Mouse (Mus musculus) limb, embryonic 11.5 days (tissue): ENCODE results near the gene Med28. TPM values are rescaled to one million over a fixed set of nuclear protein-coding genes. Genes with fewer than 3 reads are reported as not detected.

Source experiments
- ATAC-seq: fragments of 200-750 bp; cut with Nextera tagmentation; 2 replicates; pipeline ENCODE4 v1.8.0; 2017; ENCODE audit warnings: low read depth; ENCODE audit not compliant: insufficient number of reproducible peaks, low FRiP score, low TSS enrichment
- DNase-seq: peaks from one replicate; pipeline ENCODE4 v3.0.0-alpha.2; 2015; ENCODE audit warnings: low spot score
- H3K27ac ChIP-seq: fragments of 300-500 bp; sonication (generic); replicated peaks from 2 replicates; pipeline ENCODE4 v1.5.1; 2014; ENCODE audit warnings: low read depth, mild to moderate bottlenecking, low read length
- H3K27me3 ChIP-seq: fragments of 300-500 bp; sonication (generic); 2 replicates; pipeline ENCODE4 v1.6.1; 2014; ENCODE audit warnings: mild to moderate bottlenecking, low read length, mixed read lengths; ENCODE audit not compliant: control insufficient read depth, insufficient read depth
- H3K36me3 ChIP-seq: fragments of 300-500 bp; sonication (generic); 2 replicates; pipeline ENCODE4 v1.6.1; 2014; ENCODE audit warnings: mild to moderate bottlenecking, low read length, moderate library complexity, mixed read lengths; ENCODE audit not compliant: control insufficient read depth, insufficient read depth
- H3K4me1 ChIP-seq: fragments of 300-500 bp; sonication (generic); 2 replicates; pipeline ENCODE4 v1.6.1; 2014; ENCODE audit warnings: low read length, mixed read lengths; ENCODE audit not compliant: control insufficient read depth, insufficient read depth
- H3K4me2 ChIP-seq: fragments of 300-500 bp; sonication (generic); 2 replicates; pipeline ENCODE4 v1.6.1; 2014; ENCODE audit warnings: low read depth, mild to moderate bottlenecking, moderate library complexity; ENCODE audit not compliant: severe bottlenecking
- H3K4me3 ChIP-seq: fragments of 300-500 bp; sonication (generic); 2 replicates; pipeline ENCODE4 v1.5.1; 2014; ENCODE audit warnings: low read depth, low read length
- H3K9ac ChIP-seq: fragments of 300-500 bp; sonication (generic); 2 replicates; pipeline ENCODE4 v1.6.1; 2014; ENCODE audit warnings: mild to moderate bottlenecking, low read length
- H3K9me3 ChIP-seq: fragments of 300-500 bp; sonication (generic); 2 replicates; pipeline ENCODE4 v1.6.1; 2016; ENCODE audit warnings: low read length; ENCODE audit not compliant: control insufficient read depth
- whole genome bisulfite sequencing: fragments of 180-500 bp; shearing (Covaris S2); extraction: QIAGEN DNeasy Blood & Tissue Kit; methylation state at CpG from one replicate; pipeline ENCODE4 v1.1.7; 2014; 5-methylcytosine and 5-hydroxymethylcytosine counted together
- polyA plus RNA-seq: library from polyadenylated mRNA; unstranded; fragments of >200 nt; fragmentation: Nextera tagmentation; extraction: Ambion mirVana; gene quantifications from 2 replicates; pipeline ENCODE4 v1.2.1, GENCODE M21; 2014

Med28 gene
- 299 and 312 TPM in 2 replicates for polyA plus RNA-seq

DNA sequence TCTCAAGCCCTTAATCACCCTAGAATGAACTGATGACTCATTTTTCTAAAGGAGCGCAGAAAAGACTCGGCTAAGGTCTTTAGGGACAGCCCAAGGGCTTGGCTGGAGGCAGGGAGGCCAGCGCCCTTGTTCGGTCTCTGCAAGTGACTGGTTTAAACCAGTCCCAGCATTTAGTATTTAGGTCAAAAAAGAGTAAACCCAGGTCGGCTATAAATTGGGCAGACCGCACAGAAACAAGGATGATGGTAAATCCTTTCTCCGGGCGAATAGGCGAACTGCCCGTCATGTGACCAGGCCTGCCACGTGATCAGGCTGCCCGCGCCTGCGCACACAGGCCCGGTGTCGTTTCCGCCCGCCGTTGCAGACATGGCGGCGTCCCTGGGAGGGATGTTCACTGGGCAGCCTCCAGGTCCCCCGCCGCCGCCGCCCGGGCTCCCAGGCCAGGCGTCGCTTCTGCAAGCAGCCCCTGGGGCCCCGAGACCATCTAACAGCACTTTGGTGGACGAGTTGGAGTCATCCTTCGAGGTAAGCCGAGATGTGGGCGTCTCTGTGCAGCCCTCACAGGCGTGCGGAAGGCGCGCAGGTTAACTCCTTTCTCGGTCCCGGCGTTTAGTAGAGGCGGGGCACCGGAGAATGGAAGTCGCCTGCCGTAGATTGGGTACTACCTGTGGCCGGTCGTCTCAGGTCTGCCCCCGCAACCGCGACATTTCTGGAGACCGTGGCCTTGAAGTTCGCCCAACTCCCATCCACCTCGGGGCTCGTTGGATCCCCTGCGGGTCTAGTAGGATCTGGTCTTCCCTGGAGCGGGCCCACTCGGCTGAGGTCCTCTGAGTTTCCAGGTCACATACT, at the start of gene Med28:
Med28 (plus strand) TSS at position 270 of the 849 bp plus-strand sequence.
- 2% methylated on average over 56 of the region's 56 CpGs for WGBS
- Histone ChIP-seq H3K9me3 (no peaks in the 10 kb centered on the region), H3K9ac (peak within 1 kb of the TSS; percentile 90), H3K4me2 (peak within 1 kb of the TSS; percentile 63), H3K27ac (peak within 1 kb of the TSS; percentile 56; the same call in 1 of the 2 replicates), H3K36me3 (no peaks in the 10 kb centered on the region), H3K4me1 (peaks cover 5% of the 10 kb centered on the region; the same call in 1 of the 2 replicates), H3K27me3 (no peaks in the 10 kb centered on the region), H3K4me3 (peak within 1 kb of the TSS; percentile 97)
- ATAC-seq: peak; percentile 95
- peak; percentile 97 for DNase-seq

DNA sequence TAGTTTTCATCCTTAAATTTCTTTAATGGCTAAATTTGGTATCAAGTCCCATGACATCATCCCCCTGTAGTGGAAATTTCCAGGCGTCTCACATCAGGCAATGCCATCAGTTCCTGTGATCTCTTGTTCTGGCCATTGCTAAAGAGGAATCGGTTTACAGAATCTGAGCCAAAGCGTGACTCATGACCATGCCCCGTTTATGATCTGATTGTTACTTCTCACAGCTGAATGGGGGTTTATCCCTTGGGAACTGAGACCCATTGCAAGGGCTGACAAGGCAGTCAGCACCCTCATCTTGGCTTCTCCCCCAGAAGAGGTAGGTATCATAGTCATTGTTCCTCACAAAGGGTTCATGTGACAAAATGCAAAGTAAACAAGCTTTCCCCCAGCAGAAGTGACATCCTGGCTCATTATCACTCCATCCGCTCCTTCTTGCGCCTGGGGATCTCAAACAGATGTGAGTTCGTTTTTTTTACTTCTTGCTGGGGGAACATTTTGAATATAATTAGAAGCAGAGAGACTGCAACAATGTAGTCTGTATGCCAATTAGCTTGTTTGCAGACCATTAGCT, 47.1 kb upstream of the Med28 start:
- no peak for DNase-seq
- H3K9me3 ChIP-seq: no peaks in the 10 kb centered on the region
- no peaks in the 10 kb centered on the region for H3K27me3 ChIP-seq
- H3K36me3 ChIP-seq: no peaks in the 10 kb centered on the region
- H3K27ac ChIP-seq: no peak overlapping the region
- no peaks in the 10 kb centered on the region for H3K4me1 ChIP-seq
- no peak overlapping the region for H3K9ac ChIP-seq
- no peak overlapping the region for H3K4me3 ChIP-seq
- no peak for ATAC-seq
- no peak overlapping the region for H3K4me2 ChIP-seq
- WGBS: 40% methylated on average over 7 of the region's 7 CpGs

DNA sequence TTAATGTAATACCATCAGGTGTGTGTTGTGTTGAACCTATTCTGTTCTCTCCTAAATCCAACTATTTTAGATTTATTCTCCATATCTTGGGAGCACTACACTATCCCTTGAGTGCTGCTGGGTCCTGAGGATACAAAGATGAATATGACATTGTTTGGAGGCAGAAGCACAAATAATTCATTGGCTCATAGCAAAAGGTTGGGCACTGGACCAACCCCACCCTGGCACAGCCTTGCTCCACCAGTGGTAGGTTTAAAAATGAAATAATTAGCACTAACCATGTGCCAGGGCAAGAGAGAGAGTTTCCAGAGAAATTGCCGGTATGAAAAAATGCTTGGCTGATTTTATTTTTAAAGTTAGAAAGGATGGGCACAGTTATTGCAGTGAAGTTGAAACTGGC, 46.5 kb upstream of the Med28 start:
- 94% methylated on average over 1 of the region's 1 CpGs for WGBS
- no peak overlapping the region for H3K9ac ChIP-seq
- DNase-seq: no peak

GRCm38 (mm10) chr5:45474215-45474614, 45.8 kb upstream of the Med28 start:
- DNase-seq (peak; percentile 48), ATAC-seq (no peak)
- WGBS: 32% methylated on average over 6 of the region's 6 CpGs
- Histone ChIP-seq H3K27me3 (no peaks in the 10 kb centered on the region), H3K9me3 (no peaks in the 10 kb centered on the region), H3K36me3 (no peaks in the 10 kb centered on the region), H3K9ac (no peak overlapping the region), H3K4me1 (no peaks in the 10 kb centered on the region), H3K4me3 (no peak overlapping the region), H3K4me2 (no peak overlapping the region), H3K27ac (no peak overlapping the region)

More for the DNA sequence above, 46.5 kb upstream of the Med28 start:
- H3K27me3 ChIP-seq: no peaks in the 10 kb centered on the region
- ATAC-seq: no peak
- H3K4me2 ChIP-seq: no peak overlapping the region
- H3K4me3 ChIP-seq: no peak overlapping the region
- no peaks in the 10 kb centered on the region for H3K36me3 ChIP-seq
- no peaks in the 10 kb centered on the region for H3K4me1 ChIP-seq
- H3K9me3 ChIP-seq: no peaks in the 10 kb centered on the region
- H3K27ac ChIP-seq: no peak overlapping the region

GRCm38 (mm10) chr5:45474758-45475157, 45.3 kb upstream of the Med28 start:
- Histone ChIP-seq H3K4me2 (no peak overlapping the region), H3K36me3 (no peaks in the 10 kb centered on the region), H3K27me3 (no peaks in the 10 kb centered on the region), H3K4me3 (no peak overlapping the region), H3K9ac (no peak overlapping the region), H3K4me1 (no peaks in the 10 kb centered on the region), H3K9me3 (no peaks in the 10 kb centered on the region), H3K27ac (no peak overlapping the region)
- WGBS: 78% methylated on average over 3 of the region's 4 CpGs
- ATAC-seq: no peak
- no peak for DNase-seq

DNA sequence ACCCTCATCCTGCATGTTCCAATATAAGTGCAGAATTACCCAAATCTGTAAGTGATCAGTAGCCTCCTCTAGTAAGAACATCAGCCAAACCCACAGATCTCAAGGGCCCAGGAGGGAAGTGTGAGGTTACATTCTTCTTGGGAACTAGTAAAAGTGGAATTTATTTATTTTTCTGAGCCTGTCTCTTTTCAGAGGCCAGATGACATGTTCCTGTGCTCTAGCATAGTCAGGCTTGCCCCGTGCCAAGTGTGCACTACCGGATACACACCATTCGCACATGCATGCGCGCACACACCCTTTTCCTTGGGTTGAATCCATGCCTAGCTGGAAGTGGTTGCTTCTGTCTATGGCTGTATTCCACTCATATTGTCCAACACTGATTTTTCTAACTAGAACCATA, 44.3 kb upstream of the Med28 start:
- no peak for ATAC-seq
- no peak for DNase-seq
- no peaks in the 10 kb centered on the region for H3K4me1 ChIP-seq
- H3K4me2 ChIP-seq: no peak overlapping the region
- no peaks in the 10 kb centered on the region for H3K36me3 ChIP-seq
- no peak overlapping the region for H3K27ac ChIP-seq
- H3K9me3 ChIP-seq: no peaks in the 10 kb centered on the region
- no peak overlapping the region for H3K4me3 ChIP-seq
- no peak overlapping the region for H3K9ac ChIP-seq
- no peaks in the 10 kb centered on the region for H3K27me3 ChIP-seq
- WGBS: 89% methylated on average over 5 of the region's 5 CpGs

GRCm38 (mm10) chr5:45476288-45476687, 43.7 kb upstream of the Med28 start:
- Histone ChIP-seq H3K4me1 (no peaks in the 10 kb centered on the region), H3K4me2 (no peak overlapping the region), H3K36me3 (no peaks in the 10 kb centered on the region), H3K27me3 (no peaks in the 10 kb centered on the region), H3K27ac (no peak overlapping the region), H3K4me3 (no peak overlapping the region), H3K9ac (no peak overlapping the region), H3K9me3 (no peaks in the 10 kb centered on the region)
- ATAC-seq: no peak
- DNase-seq: no peak
- WGBS: 76% methylated on average over 6 of the region's 6 CpGs

- Histone ChIP-seq H3K27me3 (no peaks in the 10 kb centered on the region), H3K27ac (no peak overlapping the region), H3K9me3 (no peaks in the 10 kb centered on the region), H3K4me3 (no peak overlapping the region), H3K9ac (no peak overlapping the region), H3K4me1 (no peaks in the 10 kb centered on the region), H3K4me2 (no peak overlapping the region), H3K36me3 (no peaks in the 10 kb centered on the region)
- WGBS: 82% methylated on average over 7 of the region's 7 CpGs
- no peak for DNase-seq
- ATAC-seq: no peak
These were observed 42.4 kb upstream of the Med28 start for GRCm38 (mm10) chr5:45477601-45478000.
